ENCODE assay signal across 10 mouse cellular contexts in the genomic region with DNA sequence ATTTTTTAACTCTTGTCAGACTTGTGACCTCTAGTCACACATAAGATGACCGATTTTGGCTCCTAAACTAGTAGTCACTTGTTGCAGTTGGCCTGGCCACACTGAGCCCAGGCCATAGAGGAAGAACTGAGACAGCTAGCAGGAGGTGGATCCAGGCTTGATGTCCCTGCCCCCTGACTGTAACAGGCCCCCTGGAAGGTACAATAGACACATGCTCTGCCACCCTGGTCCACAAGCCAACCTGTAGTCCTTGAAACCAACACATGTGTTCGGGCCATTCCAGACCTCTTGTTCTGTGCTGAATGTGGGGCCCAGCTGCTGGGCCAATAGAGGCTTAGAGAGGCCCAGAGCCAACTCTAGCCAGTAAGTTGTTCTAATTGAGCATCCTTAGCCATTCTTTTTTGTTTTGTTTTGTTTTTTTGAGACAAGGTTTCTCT. TPM values are rescaled to one million over a fixed set of nuclear protein-coding genes. Genes with fewer than 3 reads are reported as not detected.
DNase-seq lines count a peak whose midpoint lies in the region; ATAC-seq and TF ChIP-seq lines count a peak whose summit lies in the region.
"Had no signal": no experiment of that assay in that cellular context is flagged by ENCODE, and none has a peak within 500 bp of the region (broad histone marks: within the 10 kb centered on the region; RNA-seq: fewer than 3 reads in every experiment).

No protein-coding gene starts in this region.

- H3K9ac ChIP-seq in heart, embryonic 12.5 days: no peak overlapping the region
- no peak overlapping the region for H3K9ac ChIP-seq in lung, postnatal 0 days (replicated peaks; ENCODE audit: low read depth)
- no peak overlapping the region for H3K9ac ChIP-seq in stomach, embryonic 15.5 days

- H3K4me2 ChIP-seq in heart, embryonic 12.5 days: no peak overlapping the region
- no peak overlapping the region for H3K4me2 ChIP-seq in lung, postnatal 0 days (replicated peaks; ENCODE audit: low read depth, low read length)
- no peak overlapping the region for H3K4me2 ChIP-seq in stomach, embryonic 15.5 days

- DNase-seq in heart, postnatal 36 days: no peak
- no peak for DNase-seq in lung, postnatal 0 days (ENCODE audit: low spot score)
- no peak for DNase-seq in lung, postnatal 36 days
- DNase-seq in induced T-regulatory cell, adult 2 months (ENCODE audit: low read depth): peak; percentile 44
- DNase-seq: lung, postnatal 10 days had no signal

- H3K27ac ChIP-seq in heart, embryonic 12.5 days (ENCODE audit: poor library complexity, severe bottlenecking): peak overlapping the region; percentile 99; the same call in 1 of the 2 replicates
- peak overlapping the region; percentile 100 for H3K27ac ChIP-seq in lung, postnatal 0 days (ENCODE audit: low read length)
- H3K27ac ChIP-seq in stomach, embryonic 15.5 days: peak overlapping the region; percentile 99
- H3K27ac ChIP-seq: left cerebral cortex, adult 2 months had no signal

- TF ChIP-seq EP300 in lung, postnatal 0 days (IDR thresholded peaks at IDR 0.05): no peak

- 75% methylated on average over 2 of the region's 2 CpGs for WGBS in heart, embryonic 12.5 days
- WGBS in lung, postnatal 0 days: 83% methylated on average over 2 of the region's 2 CpGs
- WGBS in stomach, embryonic 15.5 days: 85% methylated on average over 2 of the region's 2 CpGs

- no peak overlapping the region for H3K4me3 ChIP-seq in heart, embryonic 12.5 days
- H3K4me3 ChIP-seq in lung, postnatal 0 days (ENCODE audit: low read depth, low read length): no peak overlapping the region
- no peak overlapping the region for H3K4me3 ChIP-seq in stomach, embryonic 15.5 days (replicated peaks)
- H3K4me3 ChIP-seq: left cerebral cortex, adult 2 months had no signal

- no peak for ATAC-seq in heart, embryonic 12.5 days (ENCODE audit: insufficient number of reproducible peaks, low FRiP score)
- ATAC-seq in lung, postnatal 0 days: no peak
- ATAC-seq in stomach, embryonic 15.5 days (ENCODE audit: insufficient read depth, low FRiP score, low read depth): no peak
- ATAC-seq in activated CD4-positive, CD25-positive, alpha-beta regulatory T cell, adult 4 months: no peak
- no peak for ATAC-seq in CD4-positive, CD25-positive, alpha-beta regulatory T cell, adult 4 months

- intact Hi-C loops in heart, postnatal 36 days (cut with DNase I): loop anchor here (2.0 kb wide), 1 partner anchor 21 kb away; a partner anchor contains a TSS

- H3K9me3 ChIP-seq in heart, embryonic 12.5 days (replicated peaks): no peaks in the 10 kb centered on the region
- no peaks in the 10 kb centered on the region for H3K9me3 ChIP-seq in lung, postnatal 0 days (ENCODE audit: low read length)
- no peaks in the 10 kb centered on the region for H3K9me3 ChIP-seq in stomach, embryonic 15.5 days

- H3K36me3 ChIP-seq in heart, embryonic 12.5 days: peaks cover 16% of the 10 kb centered on the region
- H3K36me3 ChIP-seq in lung, postnatal 0 days (ENCODE audit: insufficient read depth, low read length): peaks cover 13% of the 10 kb centered on the region; the same call in 1 of the 2 replicates
- H3K36me3 ChIP-seq in stomach, embryonic 15.5 days: peaks cover 14% of the 10 kb centered on the region

- TF ChIP-seq CTCF in lung, postnatal 0 days (IDR thresholded peaks at IDR 0.05): no peak

- peaks cover 34% of the 10 kb centered on the region for H3K4me1 ChIP-seq in heart, embryonic 12.5 days (replicated peaks)
- H3K4me1 ChIP-seq in lung, postnatal 0 days (ENCODE audit: insufficient read depth, low read depth, low read length): peaks cover 24% of the 10 kb centered on the region
- H3K4me1 ChIP-seq in stomach, embryonic 15.5 days: peaks cover 30% of the 10 kb centered on the region

- no peaks in the 10 kb centered on the region for H3K27me3 ChIP-seq in heart, embryonic 12.5 days (replicated peaks)
- H3K27me3 ChIP-seq in lung, postnatal 0 days (replicated peaks; ENCODE audit: insufficient read depth, low read length): no peaks in the 10 kb centered on the region
- no peaks in the 10 kb centered on the region for H3K27me3 ChIP-seq in stomach, embryonic 15.5 days (replicated peaks)

RNA-seq across cellular contexts. Expression of a gene that starts 2.4 kb away (rescaled TPM):
- 99.6 and 102 TPM in 2 replicates for polyA plus RNA-seq in heart, embryonic 12.5 days (2016; fragmentation: Nextera tagmentation; extraction: Ambion mirVana)
- total RNA-seq in heart, postnatal 36 days (2021): 100 to 1,000 TPM; 223 to 233 TPM
- 92.2 and 103 TPM in 2 replicates for polyA plus RNA-seq in lung, postnatal 0 days (2015; fragmentation: Nextera tagmentation; extraction: Ambion mirVana)
- 83.9 and 86.3 TPM in 2 replicates for polyA plus RNA-seq in stomach, embryonic 15.5 days (2015; fragmentation: Nextera tagmentation; extraction: Ambion mirVana)
- polyA plus RNA-seq in activated CD4-positive, CD25-positive, alpha-beta regulatory T cell, adult 4 months (2017; shearing (Covaris generic)): 10 to 100 TPM; 56.1 to 64.2 TPM
- polyA plus RNA-seq in CD4-positive, CD25-positive, alpha-beta regulatory T cell, adult 4 months (2017; shearing (Covaris generic)): 10 to 100 TPM; 37.3 to 51.7 TPM

RNA-seq across cellular contexts. Expression of a gene that starts 21.5 kb away (rescaled TPM):
- polyA plus RNA-seq in heart, embryonic 12.5 days (2016; fragmentation: Nextera tagmentation; extraction: Ambion mirVana): 34.8 and 38.1 TPM in 2 replicates
- 1 to 10 TPM; 5.3 to 6.7 TPM for total RNA-seq in heart, postnatal 36 days (2021)
- 32.6 and 37.0 TPM in 2 replicates for polyA plus RNA-seq in lung, postnatal 0 days (2015; fragmentation: Nextera tagmentation; extraction: Ambion mirVana)
- polyA plus RNA-seq in stomach, embryonic 15.5 days (2015; fragmentation: Nextera tagmentation; extraction: Ambion mirVana): 46.2 and 47.5 TPM in 2 replicates
- polyA plus RNA-seq in activated CD4-positive, CD25-positive, alpha-beta regulatory T cell, adult 4 months (2017; shearing (Covaris generic)): 100 to 1,000 TPM; 212 to 221 TPM
- polyA plus RNA-seq in CD4-positive, CD25-positive, alpha-beta regulatory T cell, adult 4 months (2017; shearing (Covaris generic)): 100 to 1,000 TPM; 265 to 359 TPM

RNA-seq across cellular contexts. Expression of a gene that starts 21.7 kb away (rescaled TPM):
- 13.2 and 18.4 TPM in 2 replicates for polyA plus RNA-seq in heart, embryonic 12.5 days (2016; fragmentation: Nextera tagmentation; extraction: Ambion mirVana)
- total RNA-seq in heart, postnatal 36 days (2021): 1 to 10 TPM; 2.5 to 2.9 TPM
- polyA plus RNA-seq in lung, postnatal 0 days (2015; fragmentation: Nextera tagmentation; extraction: Ambion mirVana): 28.7 and 28.8 TPM in 2 replicates
- 27.1 and 32.0 TPM in 2 replicates for polyA plus RNA-seq in stomach, embryonic 15.5 days (2015; fragmentation: Nextera tagmentation; extraction: Ambion mirVana)
- polyA plus RNA-seq in activated CD4-positive, CD25-positive, alpha-beta regulatory T cell, adult 4 months (2017; shearing (Covaris generic)): 10 to 100 TPM; 80.1 to 96.5 TPM
- 100 to 1,000 TPM in 1 of 2 experiments, 10 to 100 TPM in 1; 89.2 to 116 TPM for polyA plus RNA-seq in CD4-positive, CD25-positive, alpha-beta regulatory T cell, adult 4 months (2017; shearing (Covaris generic))

RNA-seq across cellular contexts. Expression of a gene that starts 23.4 kb away (rescaled TPM):
- 64.9 and 65.7 TPM in 2 replicates for polyA plus RNA-seq in heart, embryonic 12.5 days (2016; fragmentation: Nextera tagmentation; extraction: Ambion mirVana)
- total RNA-seq in heart, postnatal 36 days (2021): 10 to 100 TPM; 45.5 to 46.8 TPM
- 41.7 and 42.9 TPM in 2 replicates for polyA plus RNA-seq in lung, postnatal 0 days (2015; fragmentation: Nextera tagmentation; extraction: Ambion mirVana)
- 70.1 and 72.2 TPM in 2 replicates for polyA plus RNA-seq in stomach, embryonic 15.5 days (2015; fragmentation: Nextera tagmentation; extraction: Ambion mirVana)
- 1 to 10 TPM; 5.5 to 6.1 TPM for polyA plus RNA-seq in activated CD4-positive, CD25-positive, alpha-beta regulatory T cell, adult 4 months (2017; shearing (Covaris generic))
- polyA plus RNA-seq in CD4-positive, CD25-positive, alpha-beta regulatory T cell, adult 4 months (2017; shearing (Covaris generic)): 1 to 10 TPM; 7.2 to 7.3 TPM

RNA-seq across cellular contexts. Expression of a gene that starts 57.6 kb away (rescaled TPM):
- 131 and 136 TPM in 2 replicates for polyA plus RNA-seq in heart, embryonic 12.5 days (2016; fragmentation: Nextera tagmentation; extraction: Ambion mirVana)
- 100 to 1,000 TPM; 111 to 119 TPM for total RNA-seq in heart, postnatal 36 days (2021)
- polyA plus RNA-seq in lung, postnatal 0 days (2015; fragmentation: Nextera tagmentation; extraction: Ambion mirVana): 97.7 and 111 TPM in 2 replicates
- 134 and 148 TPM in 2 replicates for polyA plus RNA-seq in stomach, embryonic 15.5 days (2015; fragmentation: Nextera tagmentation; extraction: Ambion mirVana)
- 10 to 100 TPM; 13.3 to 16.1 TPM for polyA plus RNA-seq in activated CD4-positive, CD25-positive, alpha-beta regulatory T cell, adult 4 months (2017; shearing (Covaris generic))
- 10 to 100 TPM in 1 of 2 experiments, 1 to 10 TPM in 1; 6.9 to 12.8 TPM for polyA plus RNA-seq in CD4-positive, CD25-positive, alpha-beta regulatory T cell, adult 4 months (2017; shearing (Covaris generic))
